Mouse (Mus musculus) bone marrow, adult 2 months (tissue): ENCODE data around the gene Ctsa. TPM values are rescaled to one million over a fixed set of nuclear protein-coding genes. Genes with fewer than 3 reads are reported as not detected.

Source experiments
- H3K27ac ChIP-seq: fragments of 200-500 bp; 2 replicates; pipeline ENCODE4 v1.5.1; 2012; ENCODE audit warnings: low read depth, mild to moderate bottlenecking, control low read depth, inconsistent platforms, low read length; ENCODE audit not compliant: control insufficient read depth, poor library complexity, insufficient read depth
- H3K4me1 ChIP-seq: fragments of 200-500 bp; 2 replicates; pipeline ENCODE4 v1.6.1; 2011; ENCODE audit warnings: low read length; ENCODE audit not compliant: control insufficient read depth, insufficient read depth
- H3K4me3 ChIP-seq: fragments of 200-500 bp; replicated peaks from 2 replicates; pipeline ENCODE3; 2011; ENCODE audit warnings: mild to moderate bottlenecking, low read depth, low read length, control low read depth; ENCODE audit not compliant: control insufficient read depth
- CTCF ChIP-seq: fragments of 200-500 bp; IDR thresholded peaks from 2 replicates; pipeline ENCODE4 v1.5.1; 2011; ENCODE audit warnings: low read length, control low read depth; ENCODE audit not compliant: control insufficient read depth, insufficient read depth
- POLR2A ChIP-seq: fragments of 200-500 bp; IDR thresholded peaks from 2 replicates; pipeline ENCODE4 v1.6.1; 2011; ENCODE audit warnings: low read depth, mild to moderate bottlenecking, control low read depth, low read length, borderline replicate concordance; ENCODE audit not compliant: control insufficient read depth
- WGBS: fragments of 180-500 bp; shearing (Covaris S2); methylation state at CpG from one replicate; pipeline ENCODE4 v1.1.7; 2018; 5-methylcytosine and 5-hydroxymethylcytosine counted together
- polyA plus RNA-seq: library from polyadenylated mRNA; stranded (reverse); fragments of >200 nt; gene quantifications from 2 replicates; pipeline ENCODE4 v1.2.4, GENCODE M21; 2011; ENCODE audit warnings: low replicate concordance; ENCODE audit not compliant: missing spikeins, insufficient read depth, insufficient read length

Gene Ctsa
- polyA plus RNA-seq, 1 experiment = 109 TPM

GRCm38 (mm10) chr2:164885788-164886187 is 53.1 kb downstream of the Ctsa start:
- Histone ChIP-seq H3K4me1 (no peaks in the 10 kb centered on the region), H3K27ac (no peak overlapping the region), H3K4me3 (no peak overlapping the region)
- TF ChIP-seq POLR2A = no peak
- no peak for TF ChIP-seq CTCF
- 72% methylated on average over 7 of the region's 7 CpGs for WGBS

GRCm38 (mm10) chr2:164886617-164887016 is 53.9 kb downstream of the Ctsa start:
- no peak overlapping the region for H3K4me3 ChIP-seq
- H3K4me1 ChIP-seq = no peaks in the 10 kb centered on the region
- TF ChIP-seq POLR2A (no peak), CTCF (no peak)
- WGBS = 95% methylated on average over 10 of the region's 10 CpGs
- H3K27ac ChIP-seq = no peak overlapping the region

- 86% methylated on average over 12 of the region's 12 CpGs for WGBS
- no peak for TF ChIP-seq POLR2A
- no peak for TF ChIP-seq CTCF
- H3K27ac ChIP-seq = no peak overlapping the region
Measured at GRCm38 (mm10) chr2:164888996-164889395, 56.3 kb downstream of the Ctsa start.

GRCm38 (mm10) chr2:164889960-164890359 is 57.3 kb downstream of the Ctsa start:
- H3K4me3 ChIP-seq = no peak overlapping the region
- TF ChIP-seq POLR2A (no peak), CTCF (no peak)
- no peaks in the 10 kb centered on the region for H3K4me1 ChIP-seq
- 85% methylated on average over 2 of the region's 2 CpGs for WGBS
- no peak overlapping the region for H3K27ac ChIP-seq

More at GRCm38 (mm10) chr2:164888996-164889395, 56.3 kb downstream of the Ctsa start:
- Histone ChIP-seq H3K4me3 (no peak overlapping the region), H3K4me1 (no peaks in the 10 kb centered on the region)

Other genes starting within 250 kb of the Ctsa start
- gene Wfdc6a, start 247.4 kb upstream of the Ctsa start, polyA plus RNA-seq = not detected in 2 replicates
- not detected in 2 replicates for gene Eppin, start 239.3 kb upstream of the Ctsa start, polyA plus RNA-seq
- gene Wfdc6b, start 219.4 kb upstream of the Ctsa start, polyA plus RNA-seq = not detected in 2 replicates
- gene Wfdc8, start 219.2 kb upstream of the Ctsa start, polyA plus RNA-seq = not detected in 2 replicates
- gene Wfdc16, start 194.1 kb upstream of the Ctsa start, polyA plus RNA-seq = not detected in 2 replicates
- gene Wfdc10, start 176.8 kb upstream of the Ctsa start, polyA plus RNA-seq = not detected in 2 replicates
- not detected in 2 replicates for gene Wfdc9, start 176.3 kb upstream of the Ctsa start, polyA plus RNA-seq
- not detected in 2 replicates for gene Wfdc11, start 158.8 kb upstream of the Ctsa start, polyA plus RNA-seq
- gene Wfdc13, start 147.8 kb upstream of the Ctsa start, polyA plus RNA-seq = not detected in 2 replicates
- not detected in 2 replicates for gene Spint4, start 134.4 kb upstream of the Ctsa start, polyA plus RNA-seq
- not detected in 2 replicates for gene Spint5, start 117.6 kb upstream of the Ctsa start, polyA plus RNA-seq
- 2.1 and 2.2 TPM in 2 replicates for gene Wfdc3, start 86.9 kb upstream of the Ctsa start, polyA plus RNA-seq
- gene Dnttip1, start 86.9 kb upstream of the Ctsa start, polyA plus RNA-seq = 35.3 and 47.6 TPM in 2 replicates
- 261 and 459 TPM in 2 replicates for gene Ube2c, start 63.0 kb upstream of the Ctsa start, polyA plus RNA-seq
- gene Tnnc2, start 52.9 kb upstream of the Ctsa start, polyA plus RNA-seq = 9.6 and 12.2 TPM in 2 replicates
- gene Snx21, start 47.0 kb upstream of the Ctsa start, polyA plus RNA-seq = 2.3 and 5.8 TPM in 2 replicates
- gene Acot8, start 28.0 kb upstream of the Ctsa start, polyA plus RNA-seq = 16.5 and 36.5 TPM in 2 replicates
- gene Zswim3, start 27.8 kb upstream of the Ctsa start, polyA plus RNA-seq = 3.4 and 4.4 TPM in 2 replicates
- 2.1 and 3.7 TPM in 2 replicates for gene Zswim1, start 10.2 kb upstream of the Ctsa start, polyA plus RNA-seq
- not detected in 2 replicates for gene Spata25, start 4.3 kb upstream of the Ctsa start, polyA plus RNA-seq
- 0.97 TPM in 1 of 2 replicates, not detected in the other for gene Neurl2, start 583 bp downstream of the Ctsa start, polyA plus RNA-seq
- 2.4 and 6.5 TPM in 2 replicates for gene Pltp, start 24.8 kb downstream of the Ctsa start, polyA plus RNA-seq
- gene Pcif1, start 46.4 kb downstream of the Ctsa start, polyA plus RNA-seq = 24.8 and 31.6 TPM in 2 replicates
- gene Zfp335, start 78.9 kb downstream of the Ctsa start, polyA plus RNA-seq = 17.1 and 35.2 TPM in 2 replicates
- 173 and 363 TPM in 2 replicates for gene Mmp9, start 107.9 kb downstream of the Ctsa start, polyA plus RNA-seq
- gene Slc12a5, start 127.9 kb downstream of the Ctsa start, polyA plus RNA-seq = 3.6 and 5.1 TPM in 2 replicates
- gene Ncoa5, start 202.0 kb downstream of the Ctsa start, polyA plus RNA-seq = 15.9 and 30.7 TPM in 2 replicates
- 11.4 and 13.6 TPM in 2 replicates for gene Cd40, start 222.8 kb downstream of the Ctsa start, polyA plus RNA-seq